Mouse (Mus musculus) limb, embryonic 14.5 days (tissue): Measurements from ENCODE around the gene Eif2ak3. TPM values are rescaled to one million over a fixed set of nuclear protein-coding genes. Genes with fewer than 3 reads are reported as not detected.

ENCODE experiments used
- ATAC-seq: fragments of 200-750 bp; cut with Nextera tagmentation; 2 replicates; pipeline ENCODE4 v1.8.0; 2017; ENCODE audit warnings: low read depth, moderate number of reproducible peaks, moderate TSS enrichment; ENCODE audit not compliant: low FRiP score
- DNase-seq: peaks from one replicate; pipeline ENCODE4 v3.0.0-alpha.2; 2015; ENCODE audit warnings: low spot score
- H3K27ac ChIP-seq: fragments of 300-500 bp; sonication (generic); replicated peaks from 2 replicates; pipeline ENCODE4 v1.5.1; 2014; ENCODE audit warnings: low read depth, mild to moderate bottlenecking, low read length, moderate library complexity, mixed read lengths
- H3K27me3 ChIP-seq: fragments of 300-500 bp; sonication (generic); 2 replicates; pipeline ENCODE4 v1.6.1; 2014; ENCODE audit warnings: low read length, mixed read lengths; ENCODE audit not compliant: control insufficient read depth, insufficient read depth
- H3K36me3 ChIP-seq: fragments of 300-500 bp; sonication (generic); 2 replicates; pipeline ENCODE4 v1.6.1; 2014; ENCODE audit warnings: mild to moderate bottlenecking, low read length, moderate library complexity, mixed read lengths; ENCODE audit not compliant: control insufficient read depth, insufficient read depth
- H3K4me1 ChIP-seq: fragments of 300-500 bp; sonication (generic); 2 replicates; pipeline ENCODE4 v1.6.1; 2014; ENCODE audit warnings: antibody characterized with exemption, low read length, mixed read lengths; ENCODE audit not compliant: control insufficient read depth, insufficient read depth
- H3K4me2 ChIP-seq: fragments of 300-500 bp; sonication (generic); replicated peaks from 2 replicates; pipeline ENCODE4 v1.6.1; 2014; ENCODE audit warnings: low read depth, mild to moderate bottlenecking, low read length, moderate library complexity; ENCODE audit not compliant: severe bottlenecking
- H3K4me3 ChIP-seq: fragments of 300-500 bp; sonication (generic); replicated peaks from 2 replicates; pipeline ENCODE4 v1.5.1; 2014; ENCODE audit warnings: low read length
- H3K9ac ChIP-seq: fragments of 300-500 bp; sonication (generic); 2 replicates; pipeline ENCODE4 v1.6.1; 2014; ENCODE audit warnings: mild to moderate bottlenecking, low read depth, low read length, moderate library complexity; ENCODE audit not compliant: severe bottlenecking
- H3K9me3 ChIP-seq: fragments of 300-500 bp; sonication (generic); 2 replicates; pipeline ENCODE4 v1.6.1; 2016; ENCODE audit warnings: low read length; ENCODE audit not compliant: control insufficient read depth
- POLR2A ChIP-seq: fragments of 200-500 bp; IDR thresholded peaks from 2 replicates; pipeline ENCODE4 v1.8.0; 2012; ENCODE audit warnings: inconsistent platforms, mild to moderate bottlenecking, moderate library complexity, borderline replicate concordance; ENCODE audit not compliant: insufficient read depth, insufficient read length; ENCODE audit errors: extremely low read depth
- WGBS: fragments of 180-500 bp; shearing (Covaris S2); extraction: QIAGEN DNeasy Blood & Tissue Kit; methylation state at CpG from one replicate; pipeline ENCODE4 v1.1.7; 2014; 5-methylcytosine and 5-hydroxymethylcytosine counted together
- polyA plus RNA-seq, 2 experiments: library from polyadenylated mRNA; depleted of rRNA in 1 of 2; stranded (reverse) in 1 of 2; unstranded in 1 of 2; fragments of >200 nt; fragmentation: Nextera tagmentation in 1 of 2; extraction: Ambion mirVana in 1 of 2; gene quantifications; 2 replicates each; pipeline versions ENCODE4 v1.2.1 to v1.2.3; 2012 to 2014

Gene Eif2ak3
- polyA plus RNA-seq, 2 experiments = 14.0 to 23.6 TPM

DNA sequence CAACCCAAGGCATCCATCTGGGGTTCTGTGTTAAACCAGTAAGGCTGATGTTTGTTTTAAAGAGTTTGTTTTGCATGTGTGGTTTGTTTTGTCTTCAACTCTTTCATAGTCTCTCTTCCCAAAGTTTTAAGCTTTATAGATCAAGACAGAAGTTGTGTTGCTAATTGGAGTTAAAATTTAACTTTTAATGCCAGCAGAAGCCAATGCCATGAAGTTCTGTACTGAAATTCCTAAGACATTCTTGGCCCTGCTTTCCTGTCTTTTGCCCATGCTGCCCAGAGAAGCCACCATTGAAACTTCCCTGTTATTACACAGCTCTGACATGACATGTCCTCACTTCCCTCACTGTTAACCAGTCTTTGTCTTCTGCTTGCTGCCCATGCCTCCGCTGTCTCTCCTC lies 30.7 kb downstream of the Eif2ak3 start:
- no peaks in the 10 kb centered on the region for H3K27me3 ChIP-seq
- H3K4me3 ChIP-seq = no peak overlapping the region
- DNase-seq = no peak
- ATAC-seq = no peak
- no peaks in the 10 kb centered on the region for H3K4me1 ChIP-seq
- no peaks in the 10 kb centered on the region for H3K9me3 ChIP-seq
- TF ChIP-seq POLR2A = no peak
- H3K4me2 ChIP-seq = no peak overlapping the region
- H3K27ac ChIP-seq = no peak overlapping the region
- H3K9ac ChIP-seq = no peak overlapping the region
- peaks cover 11% of the 10 kb centered on the region for H3K36me3 ChIP-seq
- WGBS = 100% methylated on average over 1 of the region's 1 CpGs

DNA sequence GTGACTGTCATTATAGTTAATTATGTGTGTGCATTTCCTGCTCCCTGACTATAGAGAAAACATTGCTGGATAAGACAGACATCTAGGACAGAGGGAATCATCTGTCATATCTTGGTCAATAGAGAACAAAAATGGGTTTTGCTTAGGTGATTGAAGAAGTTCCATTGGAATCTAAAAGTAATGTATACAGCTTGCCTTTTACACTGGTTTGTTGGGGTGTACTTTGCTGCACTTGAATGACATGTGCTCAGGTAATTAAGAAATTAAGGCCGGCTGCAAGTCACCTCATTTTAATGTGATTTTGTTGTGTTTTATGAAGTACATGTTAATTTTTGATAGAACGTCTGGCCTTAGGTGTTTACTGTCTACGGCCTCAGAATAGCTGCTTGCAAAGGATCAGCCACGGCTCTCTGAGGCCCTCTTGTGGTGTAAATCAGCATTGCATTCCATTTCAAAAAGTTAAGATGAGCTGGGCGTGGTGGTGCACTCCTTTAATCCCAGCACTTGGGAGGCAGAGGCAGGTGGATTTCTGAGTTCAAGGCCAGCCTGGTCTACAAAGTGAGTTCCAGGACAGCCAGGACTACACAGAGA lies 36.5 kb downstream of the Eif2ak3 start:
- H3K27me3 ChIP-seq = no peaks in the 10 kb centered on the region
- peak; percentile 70 for DNase-seq
- H3K4me3 ChIP-seq = no peak overlapping the region
- TF ChIP-seq POLR2A = no peak
- no peak overlapping the region for H3K9ac ChIP-seq
- peaks cover 51% of the 10 kb centered on the region for H3K36me3 ChIP-seq
- WGBS = 7% methylated on average over 5 of the region's 5 CpGs
- no peaks in the 10 kb centered on the region for H3K4me1 ChIP-seq
- ATAC-seq = no peak
- no peak overlapping the region for H3K4me2 ChIP-seq
- H3K9me3 ChIP-seq = no peaks in the 10 kb centered on the region
- no peak overlapping the region for H3K27ac ChIP-seq

DNA sequence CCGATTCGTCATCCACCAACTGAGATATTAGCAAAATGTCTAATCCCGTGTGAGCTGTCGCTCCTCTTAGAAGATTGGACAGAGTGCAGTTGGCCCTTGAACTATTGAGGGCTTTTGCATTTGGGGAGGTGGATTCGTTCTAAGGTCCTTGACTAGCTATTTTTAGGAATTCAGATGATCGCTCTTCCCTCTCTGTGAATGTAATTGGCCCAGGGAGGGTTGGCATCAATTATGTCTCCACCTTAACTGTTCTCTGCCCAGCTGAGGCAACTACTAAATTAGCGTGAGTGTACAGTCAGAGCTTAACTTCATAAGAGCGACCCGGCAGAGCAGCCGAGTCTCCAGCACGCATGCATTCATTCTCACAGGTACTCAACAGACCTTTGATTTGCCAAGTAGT lies 43.7 kb downstream of the Eif2ak3 start:
- 90% methylated on average over 11 of the region's 11 CpGs for WGBS
- Histone ChIP-seq H3K27ac (no peak overlapping the region), H3K9me3 (no peaks in the 10 kb centered on the region), H3K36me3 (peaks cover 88% of the 10 kb centered on the region), H3K4me3 (no peak overlapping the region), H3K27me3 (no peaks in the 10 kb centered on the region), H3K4me1 (no peaks in the 10 kb centered on the region), H3K9ac (no peak overlapping the region), H3K4me2 (no peak overlapping the region)
- no peak for TF ChIP-seq POLR2A
- ATAC-seq (no peak), DNase-seq (no peak)

DNA sequence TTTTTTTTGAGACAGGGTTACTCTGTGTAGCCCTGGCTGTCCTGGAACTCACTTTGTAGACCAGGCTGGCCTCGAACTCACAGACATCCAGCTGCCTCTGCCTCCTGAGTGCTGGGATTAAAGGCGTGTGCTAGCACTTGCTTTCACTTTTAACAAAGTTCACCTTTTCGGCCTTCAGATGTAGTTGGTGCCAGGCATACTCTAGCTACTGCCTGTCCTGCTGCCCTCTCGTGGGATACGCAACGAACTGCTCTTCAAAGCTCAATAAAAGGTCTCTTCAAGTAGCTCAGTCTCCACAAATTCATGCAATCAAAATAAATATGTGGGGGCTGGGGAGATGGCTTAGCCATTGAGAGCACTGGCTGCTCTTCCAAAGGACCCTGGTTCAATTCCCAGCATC lies 53.9 kb downstream of the Eif2ak3 start:
- no peak overlapping the region for H3K9ac ChIP-seq
- H3K4me1 ChIP-seq = no peaks in the 10 kb centered on the region
- no peak overlapping the region for H3K4me3 ChIP-seq
- 73% methylated on average over 6 of the region's 6 CpGs for WGBS
- H3K4me2 ChIP-seq = no peak overlapping the region
- no peak overlapping the region for H3K27ac ChIP-seq
- no peak for DNase-seq
- no peak for TF ChIP-seq POLR2A
- H3K9me3 ChIP-seq = no peaks in the 10 kb centered on the region
- no peak for ATAC-seq
- no peaks in the 10 kb centered on the region for H3K27me3 ChIP-seq
- peaks cover 64% of the 10 kb centered on the region for H3K36me3 ChIP-seq

DNA sequence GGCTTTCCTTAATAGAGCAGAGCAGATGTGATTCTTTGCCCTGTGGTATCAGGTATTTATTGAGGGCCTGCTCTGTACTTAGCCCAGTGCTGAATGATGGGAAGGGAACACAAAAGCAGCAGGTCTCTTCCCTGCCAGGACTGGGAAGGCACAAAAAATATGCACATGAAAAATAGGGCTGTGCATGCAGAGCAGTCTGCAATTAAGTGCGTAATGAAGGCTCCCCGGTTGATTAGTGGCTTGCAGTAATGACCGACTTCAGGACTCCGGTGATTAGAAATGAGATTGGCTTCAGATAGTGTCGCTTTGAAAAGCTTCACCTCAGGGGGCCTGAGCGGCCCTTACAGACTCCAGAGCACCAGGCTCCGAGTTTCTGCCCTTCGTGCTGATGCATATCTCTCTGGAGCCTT lies 55.3 kb downstream of the Eif2ak3 start:
- DNase-seq (no peak), ATAC-seq (no peak)
- Histone ChIP-seq H3K4me3 (no peak overlapping the region), H3K27me3 (no peaks in the 10 kb centered on the region), H3K4me2 (no peak overlapping the region), H3K9ac (no peak overlapping the region), H3K4me1 (no peaks in the 10 kb centered on the region), H3K27ac (no peak overlapping the region), H3K36me3 (peaks cover 62% of the 10 kb centered on the region), H3K9me3 (no peaks in the 10 kb centered on the region)
- 31% methylated on average over 8 of the region's 8 CpGs for WGBS
- TF ChIP-seq POLR2A = no peak

DNA sequence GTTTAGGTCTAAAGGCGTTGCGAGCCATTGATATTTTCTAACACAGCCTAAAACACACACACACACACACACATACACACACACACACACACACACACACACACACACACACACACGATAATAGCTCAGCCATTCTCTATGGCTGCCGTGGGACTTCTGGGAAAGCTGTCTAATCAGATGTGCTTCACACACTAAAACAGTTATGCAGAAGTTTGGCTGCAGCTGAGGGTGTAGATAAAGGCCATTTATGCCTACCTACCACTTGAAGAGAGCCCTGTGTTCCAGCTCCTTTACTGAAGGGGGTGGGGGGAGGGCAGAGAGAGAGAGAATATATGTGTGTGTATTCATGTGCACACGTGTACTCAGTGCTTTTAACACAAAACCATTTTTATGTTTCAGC lies 59.4 kb downstream of the Eif2ak3 start:
- H3K9ac ChIP-seq = no peak overlapping the region
- H3K36me3 ChIP-seq = peaks cover 47% of the 10 kb centered on the region
- H3K27ac ChIP-seq = no peak overlapping the region
- H3K4me1 ChIP-seq = no peaks in the 10 kb centered on the region
- H3K4me2 ChIP-seq = no peak overlapping the region
- H3K27me3 ChIP-seq = no peaks in the 10 kb centered on the region
- no peaks in the 10 kb centered on the region for H3K9me3 ChIP-seq
- DNase-seq (no peak), ATAC-seq (no peak)
- no peak for TF ChIP-seq POLR2A
- WGBS = 82% methylated on average over 5 of the region's 5 CpGs
- no peak overlapping the region for H3K4me3 ChIP-seq
